Mouse (Mus musculus) olfactory bulb, adult 2 months (tissue): Measurements from ENCODE around the gene Enkd1. TPM values are rescaled to one million over a fixed set of nuclear protein-coding genes. Genes with fewer than 3 reads are reported as not detected.

ENCODE experiments used
- H3K27ac ChIP-seq: fragments of 200-500 bp; 2 replicates; pipeline ENCODE4 v1.5.1; 2012; ENCODE audit warnings: low read depth, low read length; ENCODE audit not compliant: insufficient read depth
- H3K4me1 ChIP-seq: fragments of 200-500 bp; 2 replicates; pipeline ENCODE4 v1.6.1; 2012; ENCODE audit warnings: low read length; ENCODE audit not compliant: control insufficient read depth, insufficient read depth
- H3K4me3 ChIP-seq: fragments of 200-500 bp; 2 replicates; pipeline ENCODE4 v1.5.1; 2012; ENCODE audit warnings: mild to moderate bottlenecking, low read depth, low read length, moderate library complexity; ENCODE audit not compliant: insufficient read depth
- CTCF ChIP-seq: fragments of 200-500 bp; IDR thresholded peaks from 2 replicates; pipeline ENCODE4 v1.5.1; 2012; ENCODE audit warnings: low read depth, mild to moderate bottlenecking, low read length, moderate library complexity; ENCODE audit not compliant: insufficient read depth
- POLR2A ChIP-seq: fragments of 200-500 bp; IDR thresholded peaks from 2 replicates; pipeline ENCODE4 v1.6.1; 2012; ENCODE audit warnings: mild to moderate bottlenecking, low read depth, low read length, moderate library complexity; ENCODE audit not compliant: insufficient read depth
- WGBS: fragments of 180-500 bp; shearing (Covaris S2); methylation state at CpG from one replicate; pipeline ENCODE4 v1.1.7; 2018; 5-methylcytosine and 5-hydroxymethylcytosine counted together
- polyA plus RNA-seq: library from polyadenylated mRNA; stranded (reverse); fragments of >200 nt; gene quantifications from 2 replicates; pipeline ENCODE4 v1.2.4, GENCODE M21; 2012; ENCODE audit warnings: low replicate concordance; ENCODE audit not compliant: missing spikeins, insufficient read depth, insufficient read length

Gene Enkd1
- polyA plus RNA-seq, 1 experiment: not detected

DNA sequence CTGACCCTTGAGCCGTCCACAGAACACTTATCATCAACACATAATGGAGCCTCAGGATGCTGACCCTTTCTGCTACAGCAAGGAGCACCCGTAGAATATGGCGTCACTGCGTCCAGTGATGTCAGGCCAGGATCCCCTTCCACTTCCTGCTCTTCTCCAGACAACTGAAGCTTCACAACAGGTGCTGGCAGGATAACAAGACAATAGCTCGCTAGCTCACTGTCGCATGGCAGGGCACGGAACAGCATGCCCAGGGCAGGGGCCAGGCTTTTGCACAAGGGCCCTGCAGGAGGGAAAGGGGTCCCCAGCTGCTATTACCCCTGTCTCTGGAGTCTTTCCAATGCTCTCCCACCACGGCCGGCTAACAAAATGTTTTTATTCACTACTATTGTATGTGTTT, 14.9 kb upstream of the Enkd1 start:
- 85% methylated on average over 9 of the region's 9 CpGs for WGBS

DNA sequence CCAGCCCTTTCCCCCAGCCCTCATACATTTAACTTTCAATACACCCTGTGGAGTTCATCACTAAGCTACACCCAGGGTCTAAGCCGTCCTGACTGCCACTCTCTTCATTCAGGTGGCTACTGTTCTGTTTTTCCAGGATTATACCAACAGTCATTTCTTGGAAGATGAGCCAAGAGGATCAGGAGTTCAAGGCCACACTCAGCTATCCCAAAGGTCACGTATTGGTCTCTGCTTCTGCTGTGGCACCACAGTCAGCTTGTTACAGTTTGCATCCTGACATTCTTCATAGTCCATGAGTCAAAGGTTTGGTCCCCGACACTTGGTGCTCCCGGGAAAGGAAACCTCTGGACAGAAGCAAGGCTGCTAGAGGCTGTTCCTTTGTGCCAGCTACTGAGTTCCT, 11.6 kb upstream of the Enkd1 start:
- Histone ChIP-seq H3K4me1 (no peaks in the 10 kb centered on the region), H3K27ac (no peak overlapping the region), H3K4me3 (no peak overlapping the region)
- WGBS: 90% methylated on average over 4 of the region's 4 CpGs
- TF ChIP-seq CTCF: no peak
- TF ChIP-seq POLR2A: no peak

More for the DNA sequence above, 14.9 kb upstream of the Enkd1 start:
- H3K27ac ChIP-seq: no peak overlapping the region
- H3K4me3 ChIP-seq: no peak overlapping the region
- TF ChIP-seq POLR2A (no peak), CTCF (no peak)
- H3K4me1 ChIP-seq: no peaks in the 10 kb centered on the region

DNA sequence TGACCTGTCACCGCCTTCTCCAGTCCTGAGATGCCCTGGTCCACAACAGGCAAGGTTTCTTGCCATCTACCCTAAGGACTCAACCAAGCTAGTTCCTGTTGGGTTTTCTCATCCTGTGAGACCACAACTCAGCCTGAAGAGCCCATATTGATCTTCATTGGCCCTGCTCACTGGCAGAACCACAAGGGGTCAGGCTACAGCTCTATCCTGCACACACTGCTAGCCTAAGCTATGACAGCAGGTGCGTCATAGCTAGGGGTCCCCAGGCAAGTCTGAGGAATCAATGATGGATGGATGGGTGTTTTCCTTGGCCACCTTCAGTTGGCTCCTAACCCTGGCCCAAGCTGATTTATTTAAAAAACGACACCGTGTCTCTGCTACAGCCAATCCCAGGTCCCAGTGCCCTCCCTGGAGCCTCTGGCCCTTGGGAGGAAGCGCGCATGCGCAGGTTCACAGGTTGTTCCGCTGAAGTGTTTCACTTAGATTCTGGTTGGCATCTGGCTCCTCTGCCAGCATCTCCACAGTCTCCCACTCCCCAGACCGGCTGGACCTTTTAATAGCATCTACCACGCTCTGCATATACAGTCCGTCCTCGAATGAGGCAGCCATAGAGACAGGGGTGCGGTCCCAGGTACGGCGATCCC, 8.4 kb upstream of the Enkd1 start:
- 92% methylated on average over 15 of the region's 15 CpGs for WGBS
- Histone ChIP-seq H3K4me3 (no peak overlapping the region), H3K27ac (no peak overlapping the region), H3K4me1 (no peaks in the 10 kb centered on the region)
- TF ChIP-seq CTCF: no peak
- no peak for TF ChIP-seq POLR2A

DNA sequence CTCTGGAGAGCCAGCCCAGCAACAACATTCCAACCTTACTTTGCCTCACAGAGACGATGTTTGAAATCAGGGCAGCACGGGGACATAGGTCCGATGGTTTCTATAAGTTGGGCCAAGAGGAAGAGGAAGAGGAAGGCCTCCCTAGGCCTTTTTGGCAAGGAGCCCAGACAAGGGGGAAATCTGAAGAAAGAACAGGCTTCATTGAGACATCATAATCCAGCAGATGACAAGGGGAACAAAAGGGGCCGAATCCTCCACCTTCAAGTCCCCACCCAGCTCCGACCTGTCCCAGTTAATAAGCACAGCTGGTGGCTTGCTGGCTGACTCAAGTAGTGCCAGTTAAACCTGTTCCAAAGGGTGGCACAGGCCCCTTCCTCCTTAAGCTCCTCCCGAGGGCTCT, 7.0 kb upstream of the Enkd1 start:
- no peak overlapping the region for H3K27ac ChIP-seq
- TF ChIP-seq CTCF (no peak), POLR2A (no peak)
- no peak overlapping the region for H3K4me3 ChIP-seq
- no peaks in the 10 kb centered on the region for H3K4me1 ChIP-seq
- WGBS: 74% methylated on average over 6 of the region's 6 CpGs

DNA sequence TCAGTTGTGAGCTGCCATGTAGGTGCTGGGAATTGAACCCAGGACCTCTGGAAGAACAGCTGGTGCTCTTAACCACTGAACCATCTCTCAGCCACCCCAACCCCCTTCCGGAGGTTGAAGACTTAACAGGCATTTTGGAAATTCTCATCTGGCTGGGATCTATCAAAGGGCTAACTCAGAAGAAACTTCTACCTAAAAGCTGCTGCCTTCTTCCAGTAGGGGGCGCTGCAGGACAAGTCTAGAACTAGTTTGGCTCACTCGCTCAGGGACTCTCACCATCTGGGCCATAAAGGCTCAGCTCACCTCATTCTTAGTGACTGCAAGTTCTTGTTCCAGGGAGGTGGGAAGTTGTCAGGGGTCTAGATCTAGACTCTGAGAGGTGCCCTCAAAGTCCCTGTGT, 6.1 kb upstream of the Enkd1 start:
- 7% methylated on average over 3 of the region's 3 CpGs for WGBS
- H3K4me3 ChIP-seq: no peak overlapping the region
- TF ChIP-seq CTCF (peak; percentile 26; the same call in 1 of the 2 replicates), POLR2A (no peak)
- H3K4me1 ChIP-seq: no peaks in the 10 kb centered on the region
- H3K27ac ChIP-seq: no peak overlapping the region

DNA sequence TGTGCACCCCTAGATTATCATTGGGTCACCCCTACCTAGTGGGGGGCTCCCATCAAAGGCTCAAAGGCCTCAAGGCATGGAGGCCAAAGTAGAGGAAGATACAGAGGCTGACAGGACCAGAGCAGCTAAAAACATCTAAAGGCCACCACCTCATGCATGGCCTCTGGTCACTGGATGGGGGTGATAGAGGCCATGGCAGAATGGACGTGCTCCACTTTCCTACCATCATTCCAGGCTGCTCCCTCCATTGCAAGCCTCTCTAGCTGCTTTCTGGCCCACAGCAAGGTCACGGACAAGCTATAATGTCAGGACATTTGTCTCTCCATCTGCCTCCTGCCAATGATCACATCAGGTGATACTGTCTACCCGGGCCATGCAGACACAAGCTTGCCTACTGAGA, 4.3 kb upstream of the Enkd1 start:
- 87% methylated on average over 3 of the region's 3 CpGs for WGBS
- Histone ChIP-seq H3K4me1 (peaks cover 9% of the 10 kb centered on the region), H3K27ac (no peak overlapping the region), H3K4me3 (no peak overlapping the region)
- no peak for TF ChIP-seq POLR2A
- no peak for TF ChIP-seq CTCF

DNA sequence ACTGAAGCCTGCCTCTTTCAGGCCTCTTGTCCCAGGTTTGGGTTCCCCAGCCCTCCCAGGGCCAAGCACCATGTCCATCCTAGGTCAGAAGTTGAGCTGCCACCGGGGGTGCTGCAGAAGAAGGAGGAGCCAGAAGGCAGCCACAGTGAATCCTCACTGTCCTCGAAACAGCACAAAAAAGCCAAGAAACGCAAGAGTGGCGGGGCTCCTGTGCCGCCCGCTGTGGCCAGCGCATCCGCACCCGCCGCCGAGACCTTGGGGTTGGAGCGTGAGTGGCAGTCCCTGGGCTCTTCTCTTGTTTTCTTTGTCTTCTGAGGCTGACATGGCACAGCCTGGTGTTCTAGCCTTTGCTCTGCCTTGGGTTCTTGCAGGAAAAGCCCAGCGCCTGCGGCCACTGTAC, 1.3 kb upstream of the Enkd1 start:
- Histone ChIP-seq H3K4me1 (peaks cover 9% of the 10 kb centered on the region), H3K27ac (no peak overlapping the region), H3K4me3 (no peak overlapping the region)
- WGBS: 77% methylated on average over 14 of the region's 14 CpGs
- TF ChIP-seq POLR2A (no peak), CTCF (no peak)

DNA sequence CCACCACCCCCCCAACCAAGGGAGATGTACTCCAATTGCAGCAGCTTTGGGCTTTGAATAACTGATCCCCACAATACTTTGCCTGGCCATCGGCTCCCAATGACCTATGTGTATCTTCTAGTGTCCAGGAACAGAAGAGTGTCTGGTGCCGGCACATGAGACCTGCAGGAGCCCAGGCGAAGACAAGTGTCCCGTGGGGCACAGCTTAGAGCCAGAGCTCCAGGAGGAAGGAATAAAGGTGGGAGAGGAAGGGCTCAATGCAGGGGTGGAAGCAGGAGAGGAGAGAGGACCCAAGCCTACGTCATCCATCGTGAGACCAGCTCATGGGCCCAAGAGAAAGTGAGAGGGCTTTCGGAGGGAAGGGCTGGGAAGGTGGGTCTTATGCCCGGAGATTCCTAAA, 665 bp upstream of the Enkd1 start:
- Histone ChIP-seq H3K4me3 (no peak overlapping the region), H3K27ac (no peak overlapping the region), H3K4me1 (peaks cover 9% of the 10 kb centered on the region)
- no peak for TF ChIP-seq POLR2A
- 96% methylated on average over 8 of the region's 8 CpGs for WGBS

DNA sequence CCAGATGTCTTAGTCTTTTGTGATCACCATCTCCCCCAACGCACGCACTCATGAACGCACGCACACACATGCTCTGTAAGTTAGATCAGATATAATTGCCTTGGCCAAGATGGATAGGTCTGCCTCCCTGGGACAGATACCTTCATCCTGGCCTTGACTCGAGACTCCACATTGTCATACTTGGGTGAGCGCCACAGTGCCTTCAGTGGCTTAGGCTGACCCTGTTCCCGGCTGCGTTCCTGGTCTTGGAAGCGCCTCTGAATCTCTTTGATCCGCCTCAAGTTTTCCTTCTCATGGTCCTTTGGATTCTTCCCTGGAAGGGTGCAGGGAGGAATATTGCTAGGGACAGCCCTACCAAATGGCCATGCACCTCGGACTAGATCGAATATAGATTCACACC, 1.6 kb downstream of the Enkd1 start:
- no peak overlapping the region for H3K4me3 ChIP-seq
- 72% methylated on average over 12 of the region's 12 CpGs for WGBS
- H3K27ac ChIP-seq: no peak overlapping the region
- H3K4me1 ChIP-seq: peaks cover 23% of the 10 kb centered on the region
- TF ChIP-seq POLR2A (no peak), CTCF (no peak)

DNA sequence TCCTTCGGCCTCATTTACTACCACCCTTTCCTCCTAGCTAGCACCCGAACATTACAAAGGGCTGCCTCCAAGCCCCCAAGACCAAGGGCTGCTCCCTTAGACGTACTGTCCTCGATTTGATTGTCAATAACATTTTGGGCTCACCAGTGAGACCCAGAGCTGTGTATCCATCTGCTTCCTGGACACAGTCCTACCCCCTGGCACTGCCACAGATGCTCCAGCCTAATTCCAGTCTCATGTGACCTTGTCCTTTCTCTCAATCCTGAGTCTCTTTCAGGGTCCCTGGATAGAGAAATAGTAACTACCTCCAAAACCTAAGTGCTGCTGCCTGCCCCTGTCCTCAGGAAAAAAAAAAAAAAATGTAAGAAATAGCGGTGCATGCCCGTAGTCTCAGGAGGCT, 3.1 kb downstream of the Enkd1 start:
- H3K4me3 ChIP-seq: no peak overlapping the region
- H3K4me1 ChIP-seq: peaks cover 28% of the 10 kb centered on the region
- WGBS: 88% methylated on average over 6 of the region's 6 CpGs
- H3K27ac ChIP-seq: no peak overlapping the region
- TF ChIP-seq POLR2A: no peak
- TF ChIP-seq CTCF: no peak
